Mouse (Mus musculus) C2C12 (cell line): ENCODE measurements around the gene Defb18. TPM values are rescaled to one million over a fixed set of nuclear protein-coding genes. Genes with fewer than 3 reads are reported as not detected.

Source experiments
- H3K27me3 ChIP-seq: one replicate; pipeline ENCODE4 v1.6.1; 2011; ENCODE audit not compliant: control insufficient read depth, insufficient read depth, insufficient read length
- H3K36me3 ChIP-seq: one replicate; pipeline ENCODE4 v1.6.1; 2011; ENCODE audit not compliant: control insufficient read depth, insufficient read depth
- H3K4me3 ChIP-seq: one replicate; pipeline ENCODE4 v1.5.1; 2011; ENCODE audit warnings: mild to moderate bottlenecking, control low read depth; ENCODE audit not compliant: poor library complexity, insufficient read depth, severe bottlenecking
- H3K79me2 ChIP-seq: one replicate; pipeline ENCODE4 v1.6.1; 2011; ENCODE audit not compliant: control insufficient read depth, insufficient read depth
- H3K79me3 ChIP-seq: one replicate; pipeline ENCODE4 v1.6.1; 2011; ENCODE audit warnings: low read depth, control low read depth
- H3ac ChIP-seq: one replicate; pipeline ENCODE3; 2011; ENCODE audit warnings: low read depth; ENCODE audit not compliant: control insufficient read depth, insufficient read length
- CEBPB ChIP-seq: IDR thresholded peaks from one replicate; pipeline ENCODE4 v1.6.1; 2011; ENCODE audit warnings: low read depth, mild to moderate bottlenecking, control low read depth, moderate library complexity
- CTCF ChIP-seq: IDR thresholded peaks from one replicate; pipeline ENCODE4 v1.5.1; 2011; ENCODE audit not compliant: control insufficient read depth, insufficient read depth, insufficient read length
- FOSL1 ChIP-seq: IDR thresholded peaks from one replicate; pipeline ENCODE4 v1.8.0; 2011; ENCODE audit warnings: mild to moderate bottlenecking, low read length; ENCODE audit not compliant: poor library complexity, insufficient read depth, severe bottlenecking
- MAX ChIP-seq: IDR thresholded peaks from one replicate; pipeline ENCODE4 v1.6.1; 2011; ENCODE audit warnings: mild to moderate bottlenecking, control low read depth
- MYOD1 ChIP-seq: IDR thresholded peaks from one replicate; pipeline ENCODE4 v1.6.1; 2011; ENCODE audit warnings: low read depth; ENCODE audit not compliant: control insufficient read depth, insufficient read length
- MYOG ChIP-seq: IDR thresholded peaks from one replicate; pipeline ENCODE4 v1.6.1; 2011; ENCODE audit not compliant: control insufficient read depth, insufficient read length; ENCODE audit errors: extremely low read depth
- USF1 ChIP-seq: IDR thresholded peaks from one replicate; pipeline ENCODE4 v1.6.1; 2011; ENCODE audit warnings: low read depth, mild to moderate bottlenecking, control low read depth, moderate library complexity
- polyA plus RNA-seq: library from polyadenylated mRNA; unstranded; fragments of >200 nt; fragmentation: generic; extraction: Trizol; gene quantifications from one replicate; pipeline ENCODE4 v1.2.1, GENCODE M21; 2012; ENCODE audit warnings: missing spikeins

The Defb18 gene
- polyA plus RNA-seq, 1 experiment: not detected

DNA sequence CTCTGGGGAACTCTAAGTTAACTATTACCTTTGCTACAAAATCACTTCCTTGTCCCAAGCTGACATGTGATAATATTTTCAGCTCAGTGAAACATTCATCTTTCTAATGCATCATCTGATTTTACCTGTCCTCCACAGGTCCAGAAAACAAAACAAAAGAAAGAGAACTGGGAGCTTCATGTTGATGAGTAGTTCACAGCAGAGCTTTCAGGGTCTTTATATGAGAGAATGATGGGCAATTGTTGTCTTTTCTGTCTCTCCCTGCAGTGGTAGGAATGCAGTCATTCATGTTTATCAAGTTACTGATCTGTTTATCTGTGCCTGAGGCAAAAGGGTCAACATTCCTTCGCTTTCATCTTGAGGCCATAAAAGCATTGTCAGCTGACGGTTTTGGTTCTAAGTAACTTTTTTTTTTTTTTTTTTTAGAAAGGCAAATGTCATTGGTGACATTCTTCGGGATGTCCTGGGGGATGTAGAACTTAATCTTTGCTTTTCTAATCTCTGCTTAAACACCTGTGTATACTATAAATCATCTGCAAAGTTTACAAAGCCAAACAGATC lies 13.8 kb downstream of the Defb18 start:
- Histone ChIP-seq H3K36me3 (no peaks in the 10 kb centered on the region), H3K27me3 (no peaks in the 10 kb centered on the region), H3K4me3 (no peak overlapping the region), H3K79me3 (no peaks in the 10 kb centered on the region), H3K79me2 (no peaks in the 10 kb centered on the region), H3ac (no peak overlapping the region)
- no peak for TF ChIP-seq FOSL1
- TF ChIP-seq MAX: no peak
- TF ChIP-seq MYOD1: no peak
- TF ChIP-seq CEBPB: no peak
- TF ChIP-seq CTCF: no peak
- TF ChIP-seq MYOG: no peak
- no peak for TF ChIP-seq USF1

DNA sequence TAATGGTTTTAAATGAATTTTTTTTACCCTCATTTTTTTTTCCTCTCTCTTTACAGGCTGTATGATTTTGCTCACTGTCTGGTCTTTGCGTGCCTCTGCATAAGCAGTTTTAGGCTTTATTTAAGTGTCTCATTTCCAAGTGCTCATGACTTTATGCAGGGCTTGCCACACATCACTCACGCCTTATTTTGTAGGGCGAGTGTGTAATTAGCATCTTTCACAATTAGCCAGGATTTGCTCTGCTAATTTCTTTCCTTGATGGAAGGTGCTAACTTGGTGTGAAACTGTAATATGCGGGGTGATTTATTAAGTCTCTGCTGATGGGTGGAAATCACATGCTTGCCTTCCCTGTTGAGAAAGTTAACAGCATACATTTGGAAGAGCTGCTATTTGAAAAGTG lies 45.5 kb downstream of the Defb18 start:
- Histone ChIP-seq H3ac (no peak overlapping the region), H3K4me3 (no peak overlapping the region), H3K79me3 (no peaks in the 10 kb centered on the region), H3K79me2 (no peaks in the 10 kb centered on the region), H3K27me3 (no peaks in the 10 kb centered on the region), H3K36me3 (no peaks in the 10 kb centered on the region)
- TF ChIP-seq MAX: no peak

GRCm38 (mm10) chr1:18190714-18191712 lies 46.2 kb downstream of the Defb18 start:
- Histone ChIP-seq H3K79me2 (no peaks in the 10 kb centered on the region), H3K36me3 (no peaks in the 10 kb centered on the region), H3K79me3 (no peaks in the 10 kb centered on the region), H3ac (no peak overlapping the region), H3K4me3 (no peak overlapping the region), H3K27me3 (no peaks in the 10 kb centered on the region)
- TF ChIP-seq FOSL1 (no peak), MYOD1 (no peak), MYOG (no peak), CEBPB (no peak), CTCF (no peak)

Other genes with a start within 250 kb of the Defb18 start
- not detected for gene Crisp4, start 91.5 kb downstream of the Defb18 start, polyA plus RNA-seq
- 14.3 TPM for gene Defb41, start 27.7 kb upstream of the Defb18 start, polyA plus RNA-seq